Mouse (Mus musculus): ENCODE data around the gene Icmt. TPM values are rescaled to one million over a fixed set of nuclear protein-coding genes. Genes with fewer than 3 reads are reported as not detected.

Gene Icmt
- polyA plus RNA-seq (2015; fragmentation: Nextera tagmentation; extraction: Ambion mirVana) = 23.5 and 26.7 TPM in 2 replicates

- peak; percentile 96 for ATAC-seq (ENCODE audit: insufficient number of reproducible peaks, low FRiP score, low TSS enrichment, low read depth)
- WGBS = under 1% methylated on average over 119 of the region's 119 CpGs
- Histone ChIP-seq H3K36me3 (peaks cover 26% of the 10 kb centered on the region), H3K4me1 (peaks cover 27% of the 10 kb centered on the region), H3K9me3 (replicated peaks) (no peaks in the 10 kb centered on the region), H3K9ac (peak within 1 kb of the TSS; percentile 97), H3K27me3 (peaks cover 35% of the 10 kb centered on the region), H3K4me2 (replicated peaks) (peak within 1 kb of the TSS; percentile 93), H3K4me3 (replicated peaks) (peak within 1 kb of the TSS; percentile 97), H3K27ac (replicated peaks) (peak within 1 kb of the TSS; percentile 81)
Observed at GRCm38 (mm10) chr4:152296874-152297861, at the start of gene Icmt. TSS of gene Icmt (plus strand) at chr4:152297227.

- 0 out of 2 replicates have a peak, but pooled peaks cover 4% of the 10 kb centered on the region for H3K36me3 ChIP-seq
- no peak overlapping the region for H3K4me3 ChIP-seq (replicated peaks)
- H3K4me2 ChIP-seq (replicated peaks) = no peak overlapping the region
- no peaks in the 10 kb centered on the region for H3K27me3 ChIP-seq
- H3K27ac ChIP-seq (replicated peaks) = no peak overlapping the region
- H3K9ac ChIP-seq = no peak overlapping the region
- 88% methylated on average over 6 of the region's 6 CpGs for WGBS
- ATAC-seq (ENCODE audit: insufficient number of reproducible peaks, low FRiP score, low TSS enrichment, low read depth) = no peak
- peaks cover 9% of the 10 kb centered on the region; the same call in 1 of the 2 replicates for H3K4me1 ChIP-seq
- H3K9me3 ChIP-seq (replicated peaks) = no peaks in the 10 kb centered on the region
Observed at GRCm38 (mm10) chr4:152250615-152251014, 46.4 kb upstream of the Icmt start.

- H3K4me3 ChIP-seq (replicated peaks) = no peak overlapping the region
- H3K4me2 ChIP-seq (replicated peaks) = no peak overlapping the region
- H3K36me3 ChIP-seq = 0 out of 2 replicates have a peak, but pooled peaks cover 4% of the 10 kb centered on the region
- no peak overlapping the region for H3K27ac ChIP-seq (replicated peaks)
- 66% methylated on average over 9 of the region's 9 CpGs for WGBS
- H3K27me3 ChIP-seq = no peaks in the 10 kb centered on the region
- H3K9me3 ChIP-seq (replicated peaks) = no peaks in the 10 kb centered on the region
- H3K9ac ChIP-seq = no peak overlapping the region
- ATAC-seq (ENCODE audit: insufficient number of reproducible peaks, low FRiP score, low TSS enrichment, low read depth) = peak; percentile 31; the same call in 1 of the 2 replicates
- peaks cover 16% of the 10 kb centered on the region for H3K4me1 ChIP-seq
Observed at GRCm38 (mm10) chr4:152253183-152253759, 43.8 kb upstream of the Icmt start.

DNA sequence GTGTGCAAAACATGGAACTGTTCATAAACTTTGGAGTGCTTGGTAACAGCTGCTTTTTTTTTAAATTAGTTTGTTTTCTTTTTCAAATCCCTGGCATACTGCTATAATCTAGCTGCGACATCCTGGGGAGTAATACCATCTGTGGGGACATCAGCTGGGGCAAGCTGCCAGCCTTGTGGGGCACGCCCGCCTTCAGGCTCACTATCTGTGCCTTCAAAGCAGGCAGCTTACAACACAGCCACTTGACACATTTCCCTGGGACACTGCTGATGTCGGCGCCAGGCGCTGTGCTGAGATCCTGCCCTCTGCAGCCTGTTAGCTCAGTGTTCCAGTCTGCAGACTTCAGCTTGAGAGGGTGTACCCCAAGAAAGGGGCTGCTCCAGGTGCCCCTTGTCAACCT, 40.0 kb upstream of the Icmt start:
- H3K4me3 ChIP-seq (replicated peaks) = no peak overlapping the region
- WGBS = 39% methylated on average over 6 of the region's 6 CpGs
- peaks cover 30% of the 10 kb centered on the region for H3K4me1 ChIP-seq
- H3K9ac ChIP-seq = no peak overlapping the region
- no peak for ATAC-seq (ENCODE audit: insufficient number of reproducible peaks, low FRiP score, low TSS enrichment, low read depth)
- H3K9me3 ChIP-seq (replicated peaks) = no peaks in the 10 kb centered on the region
- no peaks in the 10 kb centered on the region for H3K27me3 ChIP-seq
- H3K27ac ChIP-seq (replicated peaks) = peak overlapping the region; percentile 66; the same call in 1 of the 2 replicates
- H3K4me2 ChIP-seq (replicated peaks) = no peak overlapping the region
- H3K36me3 ChIP-seq = 0 out of 2 replicates have a peak, but pooled peaks cover 4% of the 10 kb centered on the region

GRCm38 (mm10) chr4:152260451-152260850, 36.6 kb upstream of the Icmt start:
- H3K4me2 ChIP-seq (replicated peaks) = no peak overlapping the region
- no peak overlapping the region for H3K4me3 ChIP-seq (replicated peaks)
- peaks cover 61% of the 10 kb centered on the region for H3K4me1 ChIP-seq
- no peaks in the 10 kb centered on the region for H3K9me3 ChIP-seq (replicated peaks)
- 87% methylated on average over 8 of the region's 8 CpGs for WGBS
- H3K27me3 ChIP-seq = no peaks in the 10 kb centered on the region
- H3K36me3 ChIP-seq = no peaks in the 10 kb centered on the region
- ATAC-seq (ENCODE audit: insufficient number of reproducible peaks, low FRiP score, low TSS enrichment, low read depth) = no peak
- no peak overlapping the region for H3K9ac ChIP-seq
- no peak overlapping the region for H3K27ac ChIP-seq (replicated peaks)

DNA sequence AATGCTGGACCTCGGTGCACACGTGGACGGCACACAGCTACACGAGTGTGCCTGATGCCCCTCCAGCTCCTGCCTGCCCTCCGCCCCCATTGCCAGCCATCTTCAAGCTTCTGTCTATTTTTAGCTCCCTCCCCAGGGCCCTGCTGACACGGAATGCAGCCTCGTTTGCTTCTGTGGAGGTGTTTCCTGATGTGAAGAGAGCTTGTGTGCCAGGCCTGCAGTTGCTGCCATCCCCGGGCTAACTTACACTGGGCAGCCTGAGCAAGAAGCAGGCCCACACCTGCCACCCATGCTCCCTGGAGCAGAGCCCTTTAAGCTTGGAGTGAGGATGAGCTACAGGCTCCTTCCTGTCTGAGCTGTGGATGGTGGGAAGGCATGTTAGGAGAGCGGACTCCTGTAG, 34.8 kb upstream of the Icmt start:
- WGBS = 49% methylated on average over 9 of the region's 9 CpGs
- Histone ChIP-seq H3K4me3 (replicated peaks) (no peak overlapping the region), H3K27me3 (no peaks in the 10 kb centered on the region), H3K4me1 (peaks cover 62% of the 10 kb centered on the region), H3K9me3 (replicated peaks) (no peaks in the 10 kb centered on the region), H3K9ac (no peak overlapping the region), H3K4me2 (replicated peaks) (no peak overlapping the region), H3K36me3 (no peaks in the 10 kb centered on the region), H3K27ac (replicated peaks) (no peak overlapping the region; the same call in 1 of the 2 replicates)
- no peak for ATAC-seq (ENCODE audit: insufficient number of reproducible peaks, low FRiP score, low TSS enrichment, low read depth)

GRCm38 (mm10) chr4:152263089-152263488, 33.9 kb upstream of the Icmt start:
- no peak overlapping the region for H3K27ac ChIP-seq (replicated peaks)
- H3K4me2 ChIP-seq (replicated peaks) = no peak overlapping the region
- no peaks in the 10 kb centered on the region for H3K27me3 ChIP-seq
- H3K9me3 ChIP-seq (replicated peaks) = no peaks in the 10 kb centered on the region
- no peak overlapping the region for H3K4me3 ChIP-seq (replicated peaks)
- 43% methylated on average over 9 of the region's 9 CpGs for WGBS
- H3K9ac ChIP-seq = no peak overlapping the region
- H3K4me1 ChIP-seq = peaks cover 65% of the 10 kb centered on the region
- H3K36me3 ChIP-seq = no peaks in the 10 kb centered on the region
- ATAC-seq (ENCODE audit: insufficient number of reproducible peaks, low FRiP score, low TSS enrichment, low read depth) = no peak

DNA sequence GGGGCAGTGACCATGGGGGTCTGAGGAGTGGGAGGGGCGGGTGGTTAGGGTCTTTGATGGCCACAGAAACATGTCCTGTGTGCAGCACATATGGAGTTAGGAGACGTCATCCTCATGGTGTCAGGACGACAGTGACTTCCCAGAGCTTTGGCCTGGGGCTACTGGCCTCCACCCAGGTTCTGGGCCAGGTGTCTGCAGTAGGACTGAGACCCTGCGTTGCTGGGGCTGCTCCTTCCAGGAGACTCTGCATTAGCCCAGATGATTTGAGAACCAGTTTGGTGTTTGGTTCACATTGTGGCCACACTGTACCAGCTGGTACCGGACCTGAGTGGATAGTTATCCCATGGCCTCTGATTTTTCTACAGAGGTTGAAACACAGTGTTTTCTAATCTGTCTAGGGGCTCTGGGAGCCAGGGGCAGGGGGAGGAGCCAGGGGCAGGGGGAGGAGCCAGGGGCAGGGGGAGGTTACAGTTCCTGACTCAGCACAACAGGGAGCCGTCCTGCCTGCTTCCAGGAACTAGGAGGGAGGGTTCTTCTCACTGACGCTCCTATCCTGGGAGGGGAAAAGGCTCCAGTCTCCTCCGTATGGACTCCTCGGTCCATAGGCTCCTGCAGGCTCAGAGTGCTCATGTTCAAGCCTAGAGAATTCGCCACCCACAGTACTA, 33.4 kb upstream of the Icmt start:
- H3K4me2 ChIP-seq (replicated peaks) = no peak overlapping the region
- H3K4me3 ChIP-seq (replicated peaks) = no peak overlapping the region
- H3K9ac ChIP-seq = no peak overlapping the region
- H3K4me1 ChIP-seq = peaks cover 64% of the 10 kb centered on the region
- H3K36me3 ChIP-seq = no peaks in the 10 kb centered on the region
- no peaks in the 10 kb centered on the region for H3K9me3 ChIP-seq (replicated peaks)
- H3K27me3 ChIP-seq = no peaks in the 10 kb centered on the region
- peak; percentile 36; the same call in 1 of the 2 replicates for ATAC-seq (ENCODE audit: insufficient number of reproducible peaks, low FRiP score, low TSS enrichment, low read depth)
- H3K27ac ChIP-seq (replicated peaks) = no peak overlapping the region
- 34% methylated on average over 9 of the region's 10 CpGs for WGBS

GRCm38 (mm10) chr4:152264177-152264530, 32.9 kb upstream of the Icmt start:
- WGBS = 54% methylated on average over 4 of the region's 4 CpGs
- Histone ChIP-seq H3K4me2 (replicated peaks) (no peak overlapping the region), H3K9me3 (replicated peaks) (no peaks in the 10 kb centered on the region), H3K27me3 (no peaks in the 10 kb centered on the region), H3K4me3 (replicated peaks) (no peak overlapping the region), H3K9ac (no peak overlapping the region), H3K36me3 (no peaks in the 10 kb centered on the region), H3K4me1 (peaks cover 64% of the 10 kb centered on the region), H3K27ac (replicated peaks) (no peak overlapping the region)
- ATAC-seq (ENCODE audit: insufficient number of reproducible peaks, low FRiP score, low TSS enrichment, low read depth) = no peak

- H3K4me1 ChIP-seq = peaks cover 66% of the 10 kb centered on the region
- no peak overlapping the region for H3K4me2 ChIP-seq (replicated peaks)
- H3K9me3 ChIP-seq (replicated peaks) = no peaks in the 10 kb centered on the region
- WGBS = 87% methylated on average over 9 of the region's 9 CpGs
- H3K4me3 ChIP-seq (replicated peaks) = no peak overlapping the region
- no peak for ATAC-seq (ENCODE audit: insufficient number of reproducible peaks, low FRiP score, low TSS enrichment, low read depth)
- H3K27me3 ChIP-seq = no peaks in the 10 kb centered on the region
- H3K36me3 ChIP-seq = no peaks in the 10 kb centered on the region
- 0 out of 2 replicates have a peak overlapping the region, but pooled peaks have one; percentile 85 for H3K27ac ChIP-seq (replicated peaks)
- no peak overlapping the region for H3K9ac ChIP-seq
Observed at GRCm38 (mm10) chr4:152264867-152265568, 32.0 kb upstream of the Icmt start.
